Comparison of ENCODE assay signal across 8 mouse cellular contexts in genomic region chr9:53398388-53398700, GRCm38 (mm10). TPM values are rescaled to one million over a fixed set of nuclear protein-coding genes. Genes with fewer than 3 reads are reported as not detected.
DNase-seq lines count a peak whose midpoint lies in the region; ATAC-seq and TF ChIP-seq lines count a peak whose summit lies in the region.

No protein-coding gene starts in this region.

- H3K27ac ChIP-seq in forebrain, embryonic 11.5 days (ENCODE audit: low read depth, low read length), result no peak overlapping the region
- no peak overlapping the region for H3K27ac ChIP-seq in forebrain, embryonic 16.5 days (ENCODE audit: low read length)
- no peak overlapping the region for H3K27ac ChIP-seq in heart, postnatal 0 days (ENCODE audit: low read depth)
- H3K27ac ChIP-seq in lung, embryonic 14.5 days (ENCODE audit: low read depth), result no peak overlapping the region

- no peaks in the 10 kb centered on the region for H3K9me3 ChIP-seq in forebrain, embryonic 11.5 days (ENCODE audit: control insufficient read depth, low read length)
- H3K9me3 ChIP-seq in forebrain, embryonic 16.5 days (ENCODE audit: control insufficient read depth, low read length), result no peaks in the 10 kb centered on the region
- H3K9me3 ChIP-seq in heart, postnatal 0 days (replicated peaks; ENCODE audit: control insufficient read depth, low read length), result no peaks in the 10 kb centered on the region
- H3K9me3 ChIP-seq in lung, embryonic 14.5 days (ENCODE audit: low read depth, low read length), result no peaks in the 10 kb centered on the region

- H3K4me3 ChIP-seq in forebrain, embryonic 11.5 days (ENCODE audit: low read depth, low read length), result no peak overlapping the region
- H3K4me3 ChIP-seq in forebrain, embryonic 16.5 days (replicated peaks; ENCODE audit: low read length), result no peak overlapping the region
- no peak overlapping the region for H3K4me3 ChIP-seq in heart, postnatal 0 days (ENCODE audit: low read depth, low read length)
- no peak overlapping the region for H3K4me3 ChIP-seq in lung, embryonic 14.5 days (ENCODE audit: low read depth, low read length)

- no peak overlapping the region for H3K4me2 ChIP-seq in forebrain, embryonic 11.5 days (ENCODE audit: low read depth, low read length, severe bottlenecking)
- H3K4me2 ChIP-seq in forebrain, embryonic 16.5 days (ENCODE audit: low read length), result no peak overlapping the region
- H3K4me2 ChIP-seq in heart, postnatal 0 days (ENCODE audit: low read depth, low read length), result no peak overlapping the region
- H3K4me2 ChIP-seq in lung, embryonic 14.5 days, result no peak overlapping the region

- WGBS in forebrain, embryonic 11.5 days, result 11% methylated on average over 5 of the region's 5 CpGs
- WGBS in forebrain, embryonic 16.5 days, result 13% methylated on average over 5 of the region's 5 CpGs
- WGBS in heart, postnatal 0 days, result 11% methylated on average over 5 of the region's 5 CpGs
- 13% methylated on average over 5 of the region's 5 CpGs for WGBS in lung, embryonic 14.5 days

- ATAC-seq in forebrain, embryonic 11.5 days (replicated peaks; ENCODE audit: low FRiP score), result 0 out of 2 replicates have a peak, but pooled peaks have one; percentile 39
- no peak for ATAC-seq in forebrain, embryonic 16.5 days
- ATAC-seq in heart, postnatal 0 days (ENCODE audit: insufficient read depth, low read depth), result no peak
- ATAC-seq in lung, embryonic 14.5 days (ENCODE audit: insufficient read depth), result no peak; the same call in 1 of the 2 replicates

- no peaks in the 10 kb centered on the region for H3K4me1 ChIP-seq in forebrain, embryonic 11.5 days (replicated peaks; ENCODE audit: control insufficient read depth, insufficient read depth, low read length)
- H3K4me1 ChIP-seq in forebrain, embryonic 16.5 days (replicated peaks; ENCODE audit: control insufficient read depth, insufficient read depth, low read length), result peaks cover 8% of the 10 kb centered on the region; the same call in 1 of the 2 replicates
- no peaks in the 10 kb centered on the region for H3K4me1 ChIP-seq in heart, postnatal 0 days (ENCODE audit: control insufficient read depth, insufficient read depth)
- peaks cover 9% of the 10 kb centered on the region for H3K4me1 ChIP-seq in lung, embryonic 14.5 days (ENCODE audit: insufficient read depth)

- no peaks in the 10 kb centered on the region for H3K36me3 ChIP-seq in forebrain, embryonic 11.5 days (ENCODE audit: control insufficient read depth, insufficient read depth, low read length)
- H3K36me3 ChIP-seq in forebrain, embryonic 16.5 days (ENCODE audit: control insufficient read depth, insufficient read depth), result no peaks in the 10 kb centered on the region
- peaks cover 13% of the 10 kb centered on the region for H3K36me3 ChIP-seq in heart, postnatal 0 days (replicated peaks; ENCODE audit: control insufficient read depth, insufficient read depth, low read length)
- H3K36me3 ChIP-seq in lung, embryonic 14.5 days (ENCODE audit: insufficient read depth), result peaks cover 29% of the 10 kb centered on the region

- H3K27me3 ChIP-seq in forebrain, embryonic 11.5 days (ENCODE audit: control insufficient read depth, insufficient read depth, low read length), result no peaks in the 10 kb centered on the region
- H3K27me3 ChIP-seq in forebrain, embryonic 16.5 days (replicated peaks; ENCODE audit: control insufficient read depth, insufficient read depth, low read length), result no peaks in the 10 kb centered on the region
- H3K27me3 ChIP-seq in heart, postnatal 0 days (ENCODE audit: control insufficient read depth, insufficient read depth, low read length), result no peaks in the 10 kb centered on the region
- no peaks in the 10 kb centered on the region for H3K27me3 ChIP-seq in lung, embryonic 14.5 days (ENCODE audit: insufficient read depth, low read length)

- no peak overlapping the region for H3K9ac ChIP-seq in forebrain, embryonic 11.5 days (ENCODE audit: low read length)
- no peak overlapping the region for H3K9ac ChIP-seq in forebrain, embryonic 16.5 days (replicated peaks; ENCODE audit: low read depth, low read length)
- H3K9ac ChIP-seq in heart, postnatal 0 days (replicated peaks; ENCODE audit: low read depth, low read length), result no peak overlapping the region
- H3K9ac ChIP-seq in lung, embryonic 14.5 days, result no peak overlapping the region

- peak; percentile 67 for DNase-seq in forebrain, embryonic 11.5 days (ENCODE audit: low spot score)
- peak; percentile 20 for DNase-seq in ovary, postnatal 36 days (ENCODE audit: low spot score)
- DNase-seq in ovary, postnatal 10 days (ENCODE audit: low spot score), result no peak
- peak; percentile 60 for DNase-seq in c-Kit-positive CD71-positive TER-119-positive erythroid progenitor cells, embryonic 14.5 days (ENCODE audit: low spot score)
- DNase-seq in heart, postnatal 0 days (ENCODE audit: low spot score), result peak; percentile 22
- DNase-seq in lung, embryonic 14.5 days, result peak; percentile 84
- DNase-seq in spleen, postnatal 36 days (ENCODE audit: low spot score in 2 of 2), result peak; percentile 15 to 52

- TF ChIP-seq EP300 in heart, postnatal 0 days (IDR thresholded peaks at IDR 0.05; ENCODE audit: low read depth), result no peak

- peak; percentile 62 for TF ChIP-seq CTCF in heart, postnatal 0 days (IDR thresholded peaks at IDR 0.05; ENCODE audit: low read depth)
- peak; percentile 76 for TF ChIP-seq CTCF in lung, embryonic 14.5 days (IDR thresholded peaks at IDR 0.05; ENCODE audit: low read depth)

RNA-seq across cellular contexts. Expression of gene 4930550C14Rik, which starts 3.8 kb away (rescaled TPM):
- 0.12 TPM in 1 of 2 replicates, not detected in the other for polyA plus RNA-seq in forebrain, embryonic 11.5 days (2014; fragmentation: Nextera tagmentation; extraction: Ambion mirVana)
- polyA plus RNA-seq in forebrain, embryonic 16.5 days (2015; fragmentation: Nextera tagmentation; extraction: Ambion mirVana), result 0.22 and 0.30 TPM in 2 replicates
- not detected in 2 replicates for total RNA-seq in heart, postnatal 0 days (2014; rRNA removed; ENCODE audit: low replicate concordance)
- 0.25 and 0.37 TPM in 2 replicates for polyA plus RNA-seq in heart, postnatal 0 days (2015; fragmentation: Nextera tagmentation; extraction: Ambion mirVana)
- polyA plus RNA-seq in lung, embryonic 14.5 days (2014; fragmentation: Nextera tagmentation; extraction: Ambion mirVana), result 1.2 and 1.6 TPM in 2 replicates

RNA-seq across cellular contexts. Expression of gene Kdelc2, which starts 14.5 kb away (rescaled TPM):
- 9.1 and 9.3 TPM in 2 replicates for polyA plus RNA-seq in forebrain, embryonic 11.5 days (2014; fragmentation: Nextera tagmentation; extraction: Ambion mirVana)
- polyA plus RNA-seq in forebrain, embryonic 16.5 days (2015; fragmentation: Nextera tagmentation; extraction: Ambion mirVana), result 4.7 and 7.1 TPM in 2 replicates
- total RNA-seq in heart, postnatal 0 days (2014; rRNA removed; ENCODE audit: low replicate concordance), result 12.3 and 15.0 TPM in 2 replicates
- polyA plus RNA-seq in heart, postnatal 0 days (2015; fragmentation: Nextera tagmentation; extraction: Ambion mirVana), result 14.8 and 15.7 TPM in 2 replicates
- polyA plus RNA-seq in lung, embryonic 14.5 days (2014; fragmentation: Nextera tagmentation; extraction: Ambion mirVana), result 43.5 and 43.9 TPM in 2 replicates
